Mouse (Mus musculus) limb, embryonic 11.5 days (tissue): Measurements from ENCODE around the gene Ccdc65. TPM values are rescaled to one million over a fixed set of nuclear protein-coding genes. Genes with fewer than 3 reads are reported as not detected.

ENCODE experiments used
- ATAC-seq: fragments of 200-750 bp; cut with Nextera tagmentation; 2 replicates; pipeline ENCODE4 v1.8.0; 2017; ENCODE audit warnings: low read depth; ENCODE audit not compliant: insufficient number of reproducible peaks, low FRiP score, low TSS enrichment
- DNase-seq: peaks from one replicate; pipeline ENCODE4 v3.0.0-alpha.2; 2015; ENCODE audit warnings: low spot score
- H3K27ac ChIP-seq: fragments of 300-500 bp; sonication (generic); replicated peaks from 2 replicates; pipeline ENCODE4 v1.5.1; 2014; ENCODE audit warnings: low read depth, mild to moderate bottlenecking, low read length
- H3K27me3 ChIP-seq: fragments of 300-500 bp; sonication (generic); 2 replicates; pipeline ENCODE4 v1.6.1; 2014; ENCODE audit warnings: mild to moderate bottlenecking, low read length, mixed read lengths; ENCODE audit not compliant: control insufficient read depth, insufficient read depth
- H3K36me3 ChIP-seq: fragments of 300-500 bp; sonication (generic); 2 replicates; pipeline ENCODE4 v1.6.1; 2014; ENCODE audit warnings: mild to moderate bottlenecking, low read length, moderate library complexity, mixed read lengths; ENCODE audit not compliant: control insufficient read depth, insufficient read depth
- H3K4me1 ChIP-seq: fragments of 300-500 bp; sonication (generic); 2 replicates; pipeline ENCODE4 v1.6.1; 2014; ENCODE audit warnings: low read length, mixed read lengths; ENCODE audit not compliant: control insufficient read depth, insufficient read depth
- H3K4me2 ChIP-seq: fragments of 300-500 bp; sonication (generic); 2 replicates; pipeline ENCODE4 v1.6.1; 2014; ENCODE audit warnings: low read depth, mild to moderate bottlenecking, moderate library complexity; ENCODE audit not compliant: severe bottlenecking
- H3K4me3 ChIP-seq: fragments of 300-500 bp; sonication (generic); 2 replicates; pipeline ENCODE4 v1.5.1; 2014; ENCODE audit warnings: low read depth, low read length
- H3K9ac ChIP-seq: fragments of 300-500 bp; sonication (generic); 2 replicates; pipeline ENCODE4 v1.6.1; 2014; ENCODE audit warnings: mild to moderate bottlenecking, low read length
- H3K9me3 ChIP-seq: fragments of 300-500 bp; sonication (generic); 2 replicates; pipeline ENCODE4 v1.6.1; 2016; ENCODE audit warnings: low read length; ENCODE audit not compliant: control insufficient read depth
- WGBS: fragments of 180-500 bp; shearing (Covaris S2); extraction: QIAGEN DNeasy Blood & Tissue Kit; methylation state at CpG from one replicate; pipeline ENCODE4 v1.1.7; 2014; 5-methylcytosine and 5-hydroxymethylcytosine counted together
- polyA plus RNA-seq: library from polyadenylated mRNA; unstranded; fragments of >200 nt; fragmentation: Nextera tagmentation; extraction: Ambion mirVana; gene quantifications from 2 replicates; pipeline ENCODE4 v1.2.1, GENCODE M21; 2014

The Ccdc65 gene
- polyA plus RNA-seq, 1 experiment from 2014 or later = 0.48 TPM

GRCm38 (mm10) chr15:98727443-98728321 is 19.7 kb downstream of the Ccdc65 start, which contains the start of gene Fkbp11:
TSS of gene Fkbp11 (minus strand) at chr15:98728198.
- no peaks in the 10 kb centered on the region for H3K27me3 ChIP-seq
- peak within 1 kb of the TSS; percentile 95 for H3K4me2 ChIP-seq
- ATAC-seq = peak; percentile 77
- 1% methylated on average over 37 of the region's 39 CpGs for WGBS
- peak within 1 kb of the TSS; percentile 64 for H3K9ac ChIP-seq
- H3K36me3 ChIP-seq = no peaks in the 10 kb centered on the region
- H3K27ac ChIP-seq = 0 out of 2 replicates have a peak within 1 kb of the TSS, but pooled peaks have one; percentile 21
- H3K9me3 ChIP-seq = no peaks in the 10 kb centered on the region
- H3K4me1 ChIP-seq = peaks cover 29% of the 10 kb centered on the region
- peak; percentile 83 for DNase-seq
- H3K4me3 ChIP-seq = peak within 1 kb of the TSS; percentile 49

- Histone ChIP-seq H3K4me2 (peak overlapping the region; percentile 95; the same call in 1 of the 2 replicates), H3K27me3 (no peaks in the 10 kb centered on the region), H3K4me1 (peaks cover 26% of the 10 kb centered on the region), H3K36me3 (no peaks in the 10 kb centered on the region), H3K4me3 (peak overlapping the region; percentile 49), H3K27ac (no peak overlapping the region), H3K9ac (no peak overlapping the region), H3K9me3 (no peaks in the 10 kb centered on the region)
- ATAC-seq (no peak), DNase-seq (no peak)
- 39% methylated on average over 9 of the region's 9 CpGs for WGBS
These were observed 20.4 kb downstream of the Ccdc65 start for GRCm38 (mm10) chr15:98728366-98728765.

- no peak for DNase-seq
- Histone ChIP-seq H3K9me3 (no peaks in the 10 kb centered on the region), H3K4me2 (no peak overlapping the region), H3K9ac (no peak overlapping the region), H3K27ac (no peak overlapping the region), H3K27me3 (no peaks in the 10 kb centered on the region), H3K4me1 (peaks cover 20% of the 10 kb centered on the region), H3K4me3 (no peak overlapping the region), H3K36me3 (no peaks in the 10 kb centered on the region)
- 71% methylated on average over 7 of the region's 7 CpGs for WGBS
- no peak for ATAC-seq
These were observed 22.0 kb downstream of the Ccdc65 start for GRCm38 (mm10) chr15:98729791-98730545.

- H3K9ac ChIP-seq = no peak overlapping the region
- H3K27me3 ChIP-seq = no peaks in the 10 kb centered on the region
- H3K4me1 ChIP-seq = peaks cover 20% of the 10 kb centered on the region
- no peak overlapping the region for H3K4me3 ChIP-seq
- no peaks in the 10 kb centered on the region for H3K9me3 ChIP-seq
- 84% methylated on average over 6 of the region's 6 CpGs for WGBS
- no peak for ATAC-seq
- peaks cover under 1% of the 10 kb centered on the region; the same call in 1 of the 2 replicates for H3K36me3 ChIP-seq
- DNase-seq = no peak
- H3K4me2 ChIP-seq = no peak overlapping the region
- H3K27ac ChIP-seq = no peak overlapping the region
These were observed 22.8 kb downstream of the Ccdc65 start for GRCm38 (mm10) chr15:98730790-98731189.

- 64% methylated on average over 8 of the region's 8 CpGs for WGBS
- Histone ChIP-seq H3K27ac (no peak overlapping the region), H3K9ac (no peak overlapping the region), H3K9me3 (no peaks in the 10 kb centered on the region), H3K4me1 (peaks cover 15% of the 10 kb centered on the region), H3K4me2 (no peak overlapping the region), H3K36me3 (peaks cover 5% of the 10 kb centered on the region; the same call in 1 of the 2 replicates), H3K27me3 (no peaks in the 10 kb centered on the region), H3K4me3 (no peak overlapping the region)
- DNase-seq (no peak), ATAC-seq (no peak)
These were observed 24.1 kb downstream of the Ccdc65 start for GRCm38 (mm10) chr15:98732006-98732531.

GRCm38 (mm10) chr15:98733370-98733769 is 25.4 kb downstream of the Ccdc65 start:
- ATAC-seq (no peak), DNase-seq (no peak)
- H3K4me3 ChIP-seq = no peak overlapping the region
- H3K27me3 ChIP-seq = no peaks in the 10 kb centered on the region
- WGBS = 82% methylated on average over 6 of the region's 6 CpGs
- peaks cover 5% of the 10 kb centered on the region; the same call in 1 of the 2 replicates for H3K36me3 ChIP-seq
- peaks cover 10% of the 10 kb centered on the region for H3K4me1 ChIP-seq
- no peak overlapping the region for H3K4me2 ChIP-seq
- H3K9me3 ChIP-seq = no peaks in the 10 kb centered on the region
- H3K9ac ChIP-seq = no peak overlapping the region
- no peak overlapping the region for H3K27ac ChIP-seq

- Histone ChIP-seq H3K36me3 (peaks cover 6% of the 10 kb centered on the region; the same call in 1 of the 2 replicates), H3K4me2 (no peak overlapping the region), H3K4me3 (no peak overlapping the region), H3K9ac (no peak overlapping the region), H3K27ac (no peak overlapping the region), H3K4me1 (peaks cover 5% of the 10 kb centered on the region; the same call in 1 of the 2 replicates), H3K9me3 (no peaks in the 10 kb centered on the region), H3K27me3 (no peaks in the 10 kb centered on the region)
- no peak for ATAC-seq
- WGBS = 91% methylated on average over 5 of the region's 5 CpGs
- no peak for DNase-seq
These were observed 26.1 kb downstream of the Ccdc65 start for GRCm38 (mm10) chr15:98733976-98734566.

- 90% methylated on average over 10 of the region's 10 CpGs for WGBS
- Histone ChIP-seq H3K4me1 (no peaks in the 10 kb centered on the region), H3K27ac (no peak overlapping the region), H3K9ac (no peak overlapping the region), H3K4me2 (no peak overlapping the region), H3K4me3 (no peak overlapping the region), H3K9me3 (no peaks in the 10 kb centered on the region), H3K36me3 (peaks cover 18% of the 10 kb centered on the region), H3K27me3 (no peaks in the 10 kb centered on the region)
- no peak for DNase-seq
- no peak for ATAC-seq
These were observed 28.5 kb downstream of the Ccdc65 start for GRCm38 (mm10) chr15:98736521-98736920.
